Mouse (Mus musculus) testis, postnatal 14 days (tissue): Measurements from ENCODE around the gene Mboat7.

ENCODE experiments used
- DNase-seq: peaks from one replicate; pipeline ENCODE4 v3.0.0; 2021; ENCODE audit warnings: low spot score

Gene Mboat7

GRCm38 (mm10) chr7:3692382-3692986 is 839 bp downstream of the Mboat7 start, which contains the start of gene Tsen34:
Gene Tsen34 (plus strand): TSS chr7:3692863.
- DNase-seq = no peak

- DNase-seq = no peak
These were observed 1.4 kb downstream of the Mboat7 start for GRCm38 (mm10) chr7:3691919-3692318.

GRCm38 (mm10) chr7:3685400-3686187 is 7.7 kb downstream of the Mboat7 start:
- DNase-seq = no peak

- DNase-seq = no peak
These were observed 8.6 kb downstream of the Mboat7 start for GRCm38 (mm10) chr7:3684698-3685097.

GRCm38 (mm10) chr7:3683908-3684550 is 9.3 kb downstream of the Mboat7 start:
- no peak for DNase-seq

GRCm38 (mm10) chr7:3677342-3677741 is 16.0 kb downstream of the Mboat7 start, which contains the start of gene Tmc4:
Gene Tmc4 (minus strand): TSS chr7:3677553.
- no peak for DNase-seq

- no peak for DNase-seq
These were observed 17.0 kb downstream of the Mboat7 start for GRCm38 (mm10) chr7:3676371-3676770.

GRCm38 (mm10) chr7:3675228-3675548 is 18.1 kb downstream of the Mboat7 start:
- DNase-seq = no peak

GRCm38 (mm10) chr7:3674507-3675227 is 18.7 kb downstream of the Mboat7 start:
- DNase-seq = peak; percentile 65

- no peak for DNase-seq
These were observed 26.4 kb downstream of the Mboat7 start for GRCm38 (mm10) chr7:3666921-3667391.

GRCm38 (mm10) chr7:3665215-3666114 is 27.9 kb downstream of the Mboat7 start, which contains the start of gene Leng1:
Gene Leng1 (minus strand): TSS chr7:3665840.
- peak; percentile 96 for DNase-seq

GRCm38 (mm10) chr7:3664524-3665214 is 28.7 kb downstream of the Mboat7 start:
- DNase-seq = no peak

GRCm38 (mm10) chr7:3658578-3658977 is 34.7 kb downstream of the Mboat7 start:
- DNase-seq = no peak

GRCm38 (mm10) chr7:3656966-3657365 is 36.4 kb downstream of the Mboat7 start:
- DNase-seq = no peak

GRCm38 (mm10) chr7:3646641-3647040 is 46.7 kb downstream of the Mboat7 start:
- DNase-seq = no peak

GRCm38 (mm10) chr7:3646188-3646587 is 47.1 kb downstream of the Mboat7 start:
- DNase-seq = no peak

- DNase-seq = no peak
These were observed 47.8 kb downstream of the Mboat7 start for GRCm38 (mm10) chr7:3645488-3646025.

GRCm38 (mm10) chr7:3644672-3645487 is 48.4 kb downstream of the Mboat7 start, which contains the start of gene Cnot3:
Gene Cnot3 (plus strand): TSS chr7:3645268.
- DNase-seq = peak; percentile 100

GRCm38 (mm10) chr7:3644348-3644671 is 49.0 kb downstream of the Mboat7 start:
- DNase-seq = peak; percentile 29
